Comparison of ENCODE assay signal across 8 mouse cellular contexts in the genomic region with DNA sequence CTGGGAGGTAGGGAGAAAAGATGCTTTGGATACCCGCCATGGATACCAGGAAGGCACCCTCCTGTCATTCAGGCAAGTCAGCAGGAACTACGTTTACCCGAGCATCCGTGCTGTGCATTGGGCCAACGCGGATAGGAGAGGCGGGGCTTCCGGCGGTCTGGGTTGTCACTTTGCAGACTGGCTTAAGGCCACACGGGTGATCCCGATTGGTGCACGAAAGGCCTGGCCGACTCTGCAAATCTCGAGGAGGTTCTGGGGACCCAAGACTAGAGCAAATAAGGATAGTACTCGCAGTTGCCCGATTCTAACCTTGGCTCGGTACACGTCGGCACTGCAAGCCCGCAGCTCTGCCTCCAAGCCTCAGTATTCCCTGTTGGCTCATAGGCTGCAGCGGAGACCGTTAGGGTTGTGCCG. TPM values are rescaled to one million over a fixed set of nuclear protein-coding genes. Genes with fewer than 3 reads are reported as not detected.
DNase-seq lines count a peak whose midpoint lies in the region; ATAC-seq and TF ChIP-seq lines count a peak whose summit lies in the region.

A gene (plus strand): TSS at position 161 of the 414 bp plus-strand sequence.

- ATAC-seq in embryonic facial prominence, embryonic 11.5 days (replicated peaks; ENCODE audit: insufficient number of reproducible peaks, low FRiP score, low TSS enrichment, low read depth) = peak; percentile 86
- ATAC-seq in intestine, postnatal 0 days = peak; percentile 91
- ATAC-seq in midbrain, embryonic 11.5 days (ENCODE audit: low FRiP score) = peak; percentile 93

- H3K4me2 ChIP-seq in embryonic facial prominence, embryonic 11.5 days (ENCODE audit: low read depth, low read length) = peak within 1 kb of the TSS; percentile 87
- H3K4me2 ChIP-seq in intestine, postnatal 0 days (replicated peaks; ENCODE audit: low read depth) = peak within 1 kb of the TSS; percentile 87
- H3K4me2 ChIP-seq in midbrain, embryonic 11.5 days = peak within 1 kb of the TSS; percentile 97

- DNase-seq in 3134 (ENCODE audit: extremely low read depth, insufficient read length, low spot score) = peak; percentile 89
- peak; percentile 89 for DNase-seq in adrenal gland, postnatal 25 days
- peak; percentile 90 for DNase-seq in embryonic facial prominence, embryonic 11.5 days (ENCODE audit: low spot score)
- DNase-seq in gonadal fat pad, adult 2 months (ENCODE audit: low read depth) = no peak
- DNase-seq in left cerebral cortex, postnatal 4 days = peak; percentile 91
- peak; percentile 96 for DNase-seq in midbrain, embryonic 11.5 days (ENCODE audit: low spot score, missing footprints)
- peak; percentile 88 for DNase-seq in skeletal muscle tissue, adult 2 months (ENCODE audit: low read depth, low spot score)

- H3K4me3 ChIP-seq in embryonic facial prominence, embryonic 11.5 days (ENCODE audit: low read depth, low read length) = peak within 1 kb of the TSS; percentile 73
- H3K4me3 ChIP-seq in intestine, postnatal 0 days (ENCODE audit: low read depth, low read length) = peak within 1 kb of the TSS; percentile 68
- peak within 1 kb of the TSS; percentile 84 for H3K4me3 ChIP-seq in midbrain, embryonic 11.5 days (ENCODE audit: low read depth, low read length)

- intact Hi-C loops in left cerebral cortex, postnatal 4 days (cut with DNase I) = no loop called here

- H3K4me1 ChIP-seq in embryonic facial prominence, embryonic 11.5 days (ENCODE audit: control insufficient read depth, insufficient read depth, low read length) = no peaks in the 10 kb centered on the region; the same call in 1 of the 2 replicates
- 0 out of 2 replicates have a peak, but pooled peaks cover 5% of the 10 kb centered on the region for H3K4me1 ChIP-seq in intestine, postnatal 0 days (replicated peaks; ENCODE audit: control insufficient read depth, insufficient read depth, low read length)
- H3K4me1 ChIP-seq in midbrain, embryonic 11.5 days (ENCODE audit: control insufficient read depth, insufficient read depth, low read length) = peaks cover 15% of the 10 kb centered on the region

- no peaks in the 10 kb centered on the region for H3K9me3 ChIP-seq in embryonic facial prominence, embryonic 11.5 days (replicated peaks; ENCODE audit: control insufficient read depth, low read length)
- no peaks in the 10 kb centered on the region for H3K9me3 ChIP-seq in intestine, postnatal 0 days (ENCODE audit: control insufficient read depth)
- no peaks in the 10 kb centered on the region for H3K9me3 ChIP-seq in midbrain, embryonic 11.5 days (ENCODE audit: control insufficient read depth, low read length)

- TF ChIP-seq CTCF in intestine, postnatal 0 days (IDR thresholded peaks at IDR 0.05; ENCODE audit: low read depth) = no peak

- H3K27me3 ChIP-seq in embryonic facial prominence, embryonic 11.5 days (ENCODE audit: control insufficient read depth, insufficient read depth, low read length) = no peaks in the 10 kb centered on the region
- H3K27me3 ChIP-seq in intestine, postnatal 0 days (replicated peaks; ENCODE audit: control insufficient read depth, insufficient read depth, low read length) = no peaks in the 10 kb centered on the region
- no peaks in the 10 kb centered on the region for H3K27me3 ChIP-seq in midbrain, embryonic 11.5 days (ENCODE audit: control insufficient read depth, insufficient read depth, low read length)

- peak within 1 kb of the TSS; percentile 90 for H3K9ac ChIP-seq in embryonic facial prominence, embryonic 11.5 days (replicated peaks; ENCODE audit: low read length)
- peak within 1 kb of the TSS; percentile 69 for H3K9ac ChIP-seq in intestine, postnatal 0 days (ENCODE audit: low read depth, low read length)
- peak within 1 kb of the TSS; percentile 92 for H3K9ac ChIP-seq in midbrain, embryonic 11.5 days (ENCODE audit: low read length)

- WGBS in embryonic facial prominence, embryonic 11.5 days = 0% methylated on average over 23 of the region's 23 CpGs
- under 1% methylated on average over 23 of the region's 23 CpGs for WGBS in intestine, postnatal 0 days
- under 1% methylated on average over 23 of the region's 23 CpGs for whole genome bisulfite sequencing in midbrain, embryonic 11.5 days

- no peaks in the 10 kb centered on the region for H3K36me3 ChIP-seq in embryonic facial prominence, embryonic 11.5 days (replicated peaks; ENCODE audit: control insufficient read depth, insufficient read depth, low read depth, low read length)
- peaks cover 20% of the 10 kb centered on the region for H3K36me3 ChIP-seq in intestine, postnatal 0 days (ENCODE audit: control insufficient read depth, insufficient read depth)
- H3K36me3 ChIP-seq in midbrain, embryonic 11.5 days (ENCODE audit: control insufficient read depth, insufficient read depth, low read length) = peaks cover 8% of the 10 kb centered on the region; the same call in 1 of the 2 replicates

- H3K27ac ChIP-seq in embryonic facial prominence, embryonic 11.5 days (replicated peaks; ENCODE audit: low read depth, low read length) = peak within 1 kb of the TSS; percentile 69
- peak within 1 kb of the TSS; percentile 77 for H3K27ac ChIP-seq in intestine, postnatal 0 days (ENCODE audit: low read depth, low read length)
- peak within 1 kb of the TSS; percentile 67 for H3K27ac ChIP-seq in midbrain, embryonic 11.5 days (ENCODE audit: low read depth, low read length)

RNA-seq across cellular contexts. Expression of the gene that starts here (rescaled TPM):
- 12.8 and 13.1 TPM in 2 replicates for total RNA-seq in adrenal gland, postnatal 25 days (2021)
- polyA plus RNA-seq in embryonic facial prominence, embryonic 11.5 days (2014; fragmentation: Nextera tagmentation; extraction: Ambion mirVana) = 7.9 and 8.9 TPM in 2 replicates
- polyA plus RNA-seq in gonadal fat pad, adult 2 months (2012; rRNA removed) = 10.3 and 10.5 TPM in 2 replicates
- polyA plus RNA-seq in intestine, postnatal 0 days (2015; fragmentation: Nextera tagmentation; extraction: Ambion mirVana) = 4.0 and 4.1 TPM in 2 replicates
- total RNA-seq in left cerebral cortex, postnatal 4 days (2021) = 10 to 100 TPM; 17.5 to 17.8 TPM
- polyA plus RNA-seq in midbrain, embryonic 11.5 days (2014; fragmentation: Nextera tagmentation; extraction: Ambion mirVana) = 7.8 TPM in 2 replicates
